Mouse (Mus musculus) embryo, embryonic 9.5 days (tissue): Measurements from ENCODE around the gene Ppp5c.

ENCODE experiments used
- DNase-seq: peaks from one replicate; pipeline ENCODE4 v3.0.0-alpha.2; 2017; ENCODE audit errors: extremely low spot score

The Ppp5c gene

GRCm38 (mm10) chr7:17017036-17017435 lies 10.7 kb downstream of the Ppp5c start:
- no peak for DNase-seq

DNA sequence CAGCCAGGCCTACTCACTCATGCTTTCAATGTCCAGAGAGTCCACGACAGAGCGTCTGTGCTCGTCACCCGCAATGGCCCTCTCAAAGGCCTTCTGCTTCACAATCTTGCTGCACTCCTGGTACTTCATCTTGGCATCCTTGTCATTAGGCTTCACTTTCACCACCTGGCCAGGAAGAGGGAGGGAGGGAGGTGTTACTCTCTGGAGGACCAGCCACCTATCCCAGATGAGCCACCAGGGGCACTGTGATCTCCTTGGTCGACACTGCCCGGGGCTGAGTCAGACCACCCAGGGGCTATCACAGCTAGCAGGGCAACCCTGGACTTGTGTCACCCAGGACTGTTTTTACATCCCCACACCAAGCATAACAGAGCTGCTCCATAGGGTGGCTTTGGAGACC lies 12.3 kb downstream of the Ppp5c start:
- no peak for DNase-seq

GRCm38 (mm10) chr7:17011909-17012590 lies 15.7 kb downstream of the Ppp5c start:
- DNase-seq = no peak

GRCm38 (mm10) chr7:17010010-17010347 lies 17.7 kb downstream of the Ppp5c start:
- no peak for DNase-seq

GRCm38 (mm10) chr7:17009326-17010009 lies 18.3 kb downstream of the Ppp5c start:
- DNase-seq = no peak

DNA sequence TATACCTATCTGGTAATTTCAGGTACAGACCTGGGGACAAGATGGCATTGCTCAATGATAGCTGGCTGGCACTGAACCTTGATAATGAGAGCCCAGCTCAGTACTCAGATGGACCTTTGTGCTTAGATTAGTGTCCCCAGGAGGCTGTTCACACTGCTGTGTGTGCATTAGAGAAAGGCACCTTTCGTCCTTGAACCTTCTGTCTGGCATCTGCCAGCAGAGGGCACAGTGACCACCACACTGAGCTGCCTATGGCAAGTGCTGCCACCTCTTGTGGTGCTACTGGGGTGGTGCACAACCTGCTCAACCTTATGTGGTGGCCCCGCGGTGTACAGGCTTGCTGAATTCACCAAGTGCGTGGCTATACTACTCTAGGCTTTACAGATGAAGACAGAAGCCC lies 20.4 kb downstream of the Ppp5c start:
- no peak for DNase-seq

GRCm38 (mm10) chr7:17004716-17005115 lies 23.0 kb downstream of the Ppp5c start:
- no peak for DNase-seq

- no peak for DNase-seq
Measured at GRCm38 (mm10) chr7:17003230-17003960, 24.3 kb downstream of the Ppp5c start.

- peak; percentile 87 for DNase-seq
Measured at GRCm38 (mm10) chr7:17002375-17003195, 25.1 kb downstream of the Ppp5c start.

DNA sequence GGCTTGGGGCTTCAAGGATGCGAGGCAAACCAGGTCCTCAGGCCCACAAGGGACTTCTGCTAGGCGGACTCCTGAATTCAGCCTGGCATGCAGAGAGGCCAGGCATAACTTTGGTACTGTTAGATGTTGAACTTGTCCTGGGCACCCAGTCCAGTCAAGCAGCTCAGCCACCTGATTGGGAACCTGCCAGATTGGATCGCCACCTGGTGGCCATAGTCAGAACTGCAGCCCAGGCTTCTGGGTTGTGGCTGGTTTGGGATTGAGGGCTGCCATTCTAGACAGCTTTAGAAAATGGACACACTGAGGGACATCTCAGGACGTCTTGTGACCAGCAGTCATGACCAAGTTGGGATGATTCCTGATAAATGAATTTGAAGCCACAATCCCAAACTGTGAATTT lies 28.1 kb downstream of the Ppp5c start:
- peak; percentile 87 for DNase-seq

GRCm38 (mm10) chr7:16999233-16999632 lies 28.5 kb downstream of the Ppp5c start:
- no peak for DNase-seq

DNA sequence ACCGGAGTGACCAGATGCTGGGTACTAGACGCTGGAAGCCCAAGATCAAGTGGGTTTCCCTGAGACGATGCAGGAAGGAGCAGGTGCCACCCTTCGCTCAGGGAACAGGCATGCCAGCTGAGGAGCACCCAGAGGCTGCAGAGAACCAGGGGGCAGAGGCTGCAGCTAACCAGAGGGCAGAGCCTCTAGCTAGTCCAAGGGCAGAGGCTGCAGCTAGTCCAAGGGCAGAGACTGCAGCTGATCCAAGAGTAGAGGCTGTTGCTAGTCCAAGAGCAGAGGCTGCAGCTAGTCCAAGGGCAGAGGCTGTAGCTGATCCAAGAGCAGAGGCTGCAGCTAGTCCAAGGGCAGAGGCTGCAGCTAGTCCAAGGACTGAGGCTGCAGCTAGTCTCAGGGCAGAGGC lies 32.4 kb downstream of the Ppp5c start:
- DNase-seq = no peak

DNA sequence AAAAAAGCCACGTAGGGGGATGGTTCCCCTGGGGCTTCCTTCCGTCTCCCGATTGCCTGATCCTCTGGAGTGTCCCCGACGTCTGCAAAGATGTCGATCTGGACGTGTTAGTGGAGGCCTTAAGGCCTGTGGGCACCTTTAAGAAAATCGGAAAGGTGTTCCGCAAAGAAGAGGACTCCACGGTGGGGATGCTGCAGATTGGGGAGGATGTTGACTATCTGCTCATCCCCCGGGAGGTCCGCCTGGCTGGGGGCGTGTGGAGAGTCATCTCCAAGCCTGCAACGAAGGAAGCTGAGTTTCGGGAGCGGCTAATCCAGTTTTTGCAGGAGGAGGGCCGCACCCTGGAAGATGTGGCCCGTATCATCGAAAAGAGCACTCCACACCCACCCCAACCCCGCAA lies 33.3 kb downstream of the Ppp5c start:
- no peak for DNase-seq

GRCm38 (mm10) chr7:16993651-16994399 lies 33.9 kb downstream of the Ppp5c start:
- DNase-seq = peak; percentile 88

DNA sequence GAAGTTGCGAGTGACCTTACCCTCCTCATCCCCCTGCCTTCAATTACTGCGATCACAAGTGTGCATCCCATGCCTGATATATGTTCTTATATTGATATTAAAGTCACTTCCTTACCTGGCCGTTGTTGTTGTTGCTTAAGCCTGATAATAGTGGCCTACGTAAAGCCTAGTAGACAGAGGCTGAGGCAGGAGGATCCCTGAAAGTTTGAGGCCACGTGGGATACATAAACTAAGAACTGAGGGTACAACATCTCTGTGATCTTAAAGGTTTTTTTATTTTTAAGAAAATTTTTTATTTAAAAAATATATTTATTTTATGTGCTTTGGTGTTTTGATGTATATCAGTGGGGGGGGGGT lies 35.3 kb downstream of the Ppp5c start, which contains the start of gene Ccdc8:
Gene Ccdc8, plus strand, starts transcription at position 258 of the 357 bp plus-strand sequence.
- DNase-seq = no peak

- peak; percentile 58 for DNase-seq
Measured at GRCm38 (mm10) chr7:16991681-16992450, 35.9 kb downstream of the Ppp5c start.

GRCm38 (mm10) chr7:16990006-16990744 lies 37.5 kb downstream of the Ppp5c start:
- no peak for DNase-seq

DNA sequence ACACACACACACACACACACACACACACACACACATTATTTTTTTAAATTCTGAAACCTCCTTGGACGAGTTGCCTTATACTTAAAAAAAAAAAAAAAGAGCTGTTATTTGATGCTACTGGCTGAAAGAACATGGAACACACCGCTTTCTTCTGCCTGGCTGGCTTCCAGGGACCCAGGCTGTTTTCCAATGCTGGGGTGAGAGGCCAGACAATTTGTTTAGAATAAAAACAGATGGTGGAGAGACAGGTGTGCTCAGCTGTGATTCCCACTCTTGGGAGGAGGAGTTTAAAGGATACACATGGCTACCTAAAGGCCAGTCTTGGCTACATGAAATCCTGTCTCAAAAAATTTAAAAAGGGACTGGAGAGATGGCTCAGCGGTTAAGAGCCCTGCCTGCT lies 39.3 kb downstream of the Ppp5c start:
- no peak for DNase-seq

DNA sequence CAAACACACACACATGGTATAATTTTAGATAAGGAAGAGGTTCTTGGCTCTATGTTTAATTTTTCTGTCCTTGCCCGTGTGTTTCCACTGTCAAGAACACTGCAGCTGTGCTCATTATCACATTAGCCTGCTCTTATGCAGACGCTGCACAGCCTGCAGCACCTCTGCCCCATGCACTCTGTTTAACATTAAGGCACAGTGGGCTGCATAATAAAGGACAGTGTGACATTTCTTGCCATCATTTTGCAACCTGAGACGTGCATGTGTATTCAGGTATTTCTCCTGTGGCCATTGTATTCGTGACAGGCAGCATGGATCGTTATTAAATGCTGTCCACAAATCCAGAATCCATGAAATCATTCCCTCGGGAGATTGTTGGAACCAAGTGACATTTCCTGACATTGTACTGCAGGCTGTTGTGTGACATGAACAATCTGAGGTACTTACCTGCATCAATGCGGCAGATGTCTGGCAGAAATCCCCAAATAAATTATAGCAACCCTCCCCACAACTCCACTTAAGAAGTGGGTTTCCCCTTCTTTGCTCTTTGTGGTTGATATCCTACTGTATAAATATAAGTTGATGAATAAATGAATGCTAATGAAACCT lies 40.1 kb downstream of the Ppp5c start:
- no peak for DNase-seq
